Mouse (Mus musculus): ENCODE results near the gene Fam198b. TPM values are rescaled to one million over a fixed set of nuclear protein-coding genes. Genes with fewer than 3 reads are reported as not detected.
A peak's percentile ranks its signal among the peaks of the same experiment; 100 is the strongest.

Fam198b gene
- polyA plus RNA-seq, 1 experiment from 2014 or later = 6.0 TPM

DNA sequence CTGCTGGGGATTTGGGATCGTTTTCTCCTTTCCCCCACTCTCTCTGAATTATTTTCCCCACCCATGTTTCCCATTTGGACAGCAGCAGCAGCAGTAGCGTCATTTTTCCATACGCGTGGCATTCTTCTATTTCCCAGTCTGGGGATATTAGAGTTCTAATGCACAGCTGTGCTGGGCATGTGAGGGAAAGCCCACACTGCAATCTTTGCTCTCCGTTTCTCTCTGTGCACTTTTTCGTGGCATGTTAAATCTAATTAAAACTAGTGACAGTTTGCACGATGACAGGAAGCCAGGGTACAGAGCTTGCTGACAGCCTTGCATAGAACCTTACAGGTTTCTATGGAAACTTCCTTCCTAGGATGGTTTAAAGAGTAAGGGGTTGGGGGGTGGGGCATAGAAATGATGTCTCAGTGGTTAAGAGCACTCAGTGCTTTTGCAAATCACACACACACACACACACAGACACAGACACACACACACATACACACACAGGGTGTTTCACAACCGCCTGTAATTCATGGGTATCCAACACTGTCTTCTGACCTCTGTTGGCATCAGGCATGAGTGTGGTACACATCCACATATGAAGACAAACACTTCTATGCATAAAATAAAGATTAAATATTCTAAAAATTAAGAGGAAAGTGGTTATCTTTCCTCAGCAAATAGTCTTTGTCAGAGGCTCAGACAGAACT lies 3.0 kb downstream of the Fam198b start:
- no peak for DNase-seq (ENCODE audit: low spot score)
- H3K9ac ChIP-seq (ENCODE audit: low read length) = no peak overlapping the region
- peaks cover 18% of the 10 kb centered on the region for H3K4me1 ChIP-seq (ENCODE audit: control insufficient read depth, insufficient read depth, low read length)
- no peaks in the 10 kb centered on the region for H3K27me3 ChIP-seq (ENCODE audit: control insufficient read depth, insufficient read depth, low read length)
- H3K4me2 ChIP-seq (ENCODE audit: low read depth, severe bottlenecking) = 0 out of 2 replicates have a peak overlapping the region, but pooled peaks have one; percentile 54
- no peaks in the 10 kb centered on the region for H3K36me3 ChIP-seq (ENCODE audit: control insufficient read depth, insufficient read depth, low read length)
- no peaks in the 10 kb centered on the region for H3K9me3 ChIP-seq (ENCODE audit: control insufficient read depth, low read length)
- H3K4me3 ChIP-seq (ENCODE audit: low read depth, low read length) = no peak overlapping the region
- 42% methylated on average over 8 of the region's 8 CpGs for WGBS
- H3K27ac ChIP-seq (replicated peaks; ENCODE audit: low read depth, low read length) = peak overlapping the region; percentile 52; the same call in 1 of the 2 replicates
- peak; percentile 4 for ATAC-seq (ENCODE audit: insufficient number of reproducible peaks, low FRiP score, low TSS enrichment, low read depth)

- Histone ChIP-seq H3K27me3 (ENCODE audit: control insufficient read depth, insufficient read depth, low read length) (no peaks in the 10 kb centered on the region), H3K36me3 (ENCODE audit: control insufficient read depth, insufficient read depth, low read length) (no peaks in the 10 kb centered on the region), H3K9me3 (ENCODE audit: control insufficient read depth, low read length) (no peaks in the 10 kb centered on the region), H3K4me2 (ENCODE audit: low read depth, severe bottlenecking) (no peak overlapping the region), H3K4me3 (ENCODE audit: low read depth, low read length) (no peak overlapping the region), H3K27ac (replicated peaks; ENCODE audit: low read depth, low read length) (no peak overlapping the region), H3K4me1 (ENCODE audit: control insufficient read depth, insufficient read depth, low read length) (peaks cover 18% of the 10 kb centered on the region), H3K9ac (ENCODE audit: low read length) (no peak overlapping the region)
- WGBS = 91% methylated on average over 2 of the region's 2 CpGs
- no peak for DNase-seq (ENCODE audit: low spot score)
- ATAC-seq (ENCODE audit: insufficient number of reproducible peaks, low FRiP score, low TSS enrichment, low read depth) = no peak
Measured at GRCm38 (mm10) chr3:79887966-79888365, 3.6 kb downstream of the Fam198b start.

- no peak for ATAC-seq (ENCODE audit: insufficient number of reproducible peaks, low FRiP score, low TSS enrichment, low read depth)
Measured at GRCm38 (mm10) chr3:79897534-79898370, 13.4 kb downstream of the Fam198b start.

GRCm38 (mm10) chr3:79898514-79898913 lies 14.2 kb downstream of the Fam198b start:
- ATAC-seq (ENCODE audit: insufficient number of reproducible peaks, low FRiP score, low TSS enrichment, low read depth) (no peak), DNase-seq (ENCODE audit: low spot score) (no peak)
- no peaks in the 10 kb centered on the region for H3K4me1 ChIP-seq (ENCODE audit: control insufficient read depth, insufficient read depth, low read length)

More at GRCm38 (mm10) chr3:79897534-79898370, 13.4 kb downstream of the Fam198b start:
- Histone ChIP-seq H3K4me3 (ENCODE audit: low read depth, low read length) (no peak overlapping the region), H3K9ac (ENCODE audit: low read length) (no peak overlapping the region), H3K9me3 (ENCODE audit: control insufficient read depth, low read length) (no peaks in the 10 kb centered on the region), H3K4me2 (ENCODE audit: low read depth, severe bottlenecking) (no peak overlapping the region), H3K27me3 (ENCODE audit: control insufficient read depth, insufficient read depth, low read length) (no peaks in the 10 kb centered on the region), H3K4me1 (ENCODE audit: control insufficient read depth, insufficient read depth, low read length) (no peaks in the 10 kb centered on the region), H3K27ac (replicated peaks; ENCODE audit: low read depth, low read length) (no peak overlapping the region), H3K36me3 (ENCODE audit: control insufficient read depth, insufficient read depth, low read length) (no peaks in the 10 kb centered on the region)
- no peak for DNase-seq (ENCODE audit: low spot score)
- WGBS = 82% methylated on average over 13 of the region's 13 CpGs

DNA sequence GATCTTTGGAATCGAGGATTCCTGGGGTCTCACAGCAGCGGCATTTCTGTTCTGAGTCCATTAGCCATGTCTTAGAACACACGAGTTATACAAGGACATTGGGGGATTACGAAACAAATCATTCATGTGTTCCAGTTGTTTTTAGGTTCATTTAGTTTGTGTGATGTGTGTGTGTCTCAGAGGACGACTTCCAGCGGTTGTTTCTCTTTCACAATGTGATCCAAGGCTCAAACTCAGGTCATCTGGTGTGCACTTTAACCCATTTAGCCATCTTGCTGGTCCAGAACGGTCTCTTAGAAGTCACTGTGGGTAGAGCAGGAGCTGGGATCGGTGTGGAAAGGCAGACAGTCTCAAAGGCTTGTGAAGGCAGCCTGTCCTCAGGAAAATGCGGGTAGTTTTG lies 15.6 kb downstream of the Fam198b start:
- WGBS = 88% methylated on average over 9 of the region's 9 CpGs
- no peaks in the 10 kb centered on the region for H3K36me3 ChIP-seq (ENCODE audit: control insufficient read depth, insufficient read depth, low read length)
- no peak overlapping the region for H3K27ac ChIP-seq (replicated peaks; ENCODE audit: low read depth, low read length)
- H3K4me1 ChIP-seq (ENCODE audit: control insufficient read depth, insufficient read depth, low read length) = no peaks in the 10 kb centered on the region
- H3K9me3 ChIP-seq (ENCODE audit: control insufficient read depth, low read length) = no peaks in the 10 kb centered on the region
- H3K27me3 ChIP-seq (ENCODE audit: control insufficient read depth, insufficient read depth, low read length) = no peaks in the 10 kb centered on the region
- H3K9ac ChIP-seq (ENCODE audit: low read length) = no peak overlapping the region
- ATAC-seq (ENCODE audit: insufficient number of reproducible peaks, low FRiP score, low TSS enrichment, low read depth) (no peak), DNase-seq (ENCODE audit: low spot score) (no peak)
- H3K4me2 ChIP-seq (ENCODE audit: low read depth, severe bottlenecking) = no peak overlapping the region
- no peak overlapping the region for H3K4me3 ChIP-seq (ENCODE audit: low read depth, low read length)

More at GRCm38 (mm10) chr3:79898514-79898913, 14.2 kb downstream of the Fam198b start:
- H3K4me3 ChIP-seq (ENCODE audit: low read depth, low read length) = no peak overlapping the region
- no peaks in the 10 kb centered on the region for H3K36me3 ChIP-seq (ENCODE audit: control insufficient read depth, insufficient read depth, low read length)
- H3K27ac ChIP-seq (replicated peaks; ENCODE audit: low read depth, low read length) = no peak overlapping the region
- no peak overlapping the region for H3K9ac ChIP-seq (ENCODE audit: low read length)
- H3K4me2 ChIP-seq (ENCODE audit: low read depth, severe bottlenecking) = no peak overlapping the region
- H3K27me3 ChIP-seq (ENCODE audit: control insufficient read depth, insufficient read depth, low read length) = no peaks in the 10 kb centered on the region
- H3K9me3 ChIP-seq (ENCODE audit: control insufficient read depth, low read length) = no peaks in the 10 kb centered on the region

DNA sequence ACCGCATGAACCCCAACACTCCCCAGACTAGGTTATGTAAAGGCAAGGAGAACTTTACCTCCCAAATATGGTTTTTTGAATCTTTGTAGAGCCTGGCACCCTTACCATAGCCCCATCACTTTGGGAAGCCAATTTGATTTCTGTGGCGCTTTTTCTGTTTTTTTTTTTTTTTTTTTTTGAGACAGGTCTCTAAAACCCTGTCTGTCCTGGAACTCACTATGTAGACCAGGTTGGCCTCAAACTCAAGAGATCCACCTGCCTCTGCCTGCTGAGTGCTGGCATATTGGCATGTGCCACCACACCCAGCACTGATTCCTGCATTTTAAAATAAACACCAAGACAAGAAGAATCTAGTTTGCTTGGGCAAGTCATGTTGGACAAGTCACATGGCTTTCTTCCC lies 16.2 kb downstream of the Fam198b start:
- no peak overlapping the region for H3K4me3 ChIP-seq (ENCODE audit: low read depth, low read length)
- WGBS = 95% methylated on average over 2 of the region's 2 CpGs
- no peaks in the 10 kb centered on the region for H3K36me3 ChIP-seq (ENCODE audit: control insufficient read depth, insufficient read depth, low read length)
- ATAC-seq (ENCODE audit: insufficient number of reproducible peaks, low FRiP score, low TSS enrichment, low read depth) = no peak
- H3K4me2 ChIP-seq (ENCODE audit: low read depth, severe bottlenecking) = no peak overlapping the region
- H3K27ac ChIP-seq (replicated peaks; ENCODE audit: low read depth, low read length) = no peak overlapping the region
- no peak for DNase-seq (ENCODE audit: low spot score)
- H3K9ac ChIP-seq (ENCODE audit: low read length) = no peak overlapping the region
- H3K4me1 ChIP-seq (ENCODE audit: control insufficient read depth, insufficient read depth, low read length) = no peaks in the 10 kb centered on the region
- no peaks in the 10 kb centered on the region for H3K9me3 ChIP-seq (ENCODE audit: control insufficient read depth, low read length)
- no peaks in the 10 kb centered on the region for H3K27me3 ChIP-seq (ENCODE audit: control insufficient read depth, insufficient read depth, low read length)

- DNase-seq (ENCODE audit: low spot score) = no peak
- no peak overlapping the region for H3K9ac ChIP-seq (ENCODE audit: low read length)
- H3K4me1 ChIP-seq (ENCODE audit: control insufficient read depth, insufficient read depth, low read length) = no peaks in the 10 kb centered on the region
- 93% methylated on average over 6 of the region's 6 CpGs for WGBS
- no peak overlapping the region for H3K27ac ChIP-seq (replicated peaks; ENCODE audit: low read depth, low read length)
- no peak overlapping the region for H3K4me2 ChIP-seq (ENCODE audit: low read depth, severe bottlenecking)
- H3K27me3 ChIP-seq (ENCODE audit: control insufficient read depth, insufficient read depth, low read length) = no peaks in the 10 kb centered on the region
- ATAC-seq (ENCODE audit: insufficient number of reproducible peaks, low FRiP score, low TSS enrichment, low read depth) = no peak
- H3K4me3 ChIP-seq (ENCODE audit: low read depth, low read length) = no peak overlapping the region
- no peaks in the 10 kb centered on the region for H3K9me3 ChIP-seq (ENCODE audit: control insufficient read depth, low read length)
- H3K36me3 ChIP-seq (ENCODE audit: control insufficient read depth, insufficient read depth, low read length) = no peaks in the 10 kb centered on the region
Measured at GRCm38 (mm10) chr3:79901321-79901720, 17.0 kb downstream of the Fam198b start.

DNA sequence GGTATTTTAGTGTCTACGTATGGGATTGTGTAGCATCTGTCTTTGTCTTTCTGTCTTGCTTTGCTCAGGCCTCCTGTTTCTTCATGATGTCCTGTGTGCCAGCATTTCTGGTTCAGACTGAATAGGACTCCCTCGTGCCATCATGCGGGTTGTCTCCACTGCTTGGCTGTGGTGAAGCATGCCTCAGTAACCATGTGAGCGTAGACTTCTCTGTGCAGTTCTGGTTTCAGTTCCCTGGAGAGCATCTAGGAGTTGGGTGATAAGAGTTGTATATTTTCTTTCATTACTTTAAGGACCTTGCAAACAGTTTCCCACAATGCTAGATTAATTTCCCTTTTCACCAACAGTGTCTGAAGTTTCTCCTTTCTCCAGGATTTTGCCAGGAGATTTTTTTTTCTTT lies 17.4 kb downstream of the Fam198b start:
- WGBS = 91% methylated on average over 4 of the region's 4 CpGs
- no peak for ATAC-seq (ENCODE audit: insufficient number of reproducible peaks, low FRiP score, low TSS enrichment, low read depth)
- H3K4me3 ChIP-seq (ENCODE audit: low read depth, low read length) = no peak overlapping the region
- H3K9me3 ChIP-seq (ENCODE audit: control insufficient read depth, low read length) = no peaks in the 10 kb centered on the region
- no peaks in the 10 kb centered on the region for H3K36me3 ChIP-seq (ENCODE audit: control insufficient read depth, insufficient read depth, low read length)
- no peak overlapping the region for H3K27ac ChIP-seq (replicated peaks; ENCODE audit: low read depth, low read length)
- no peaks in the 10 kb centered on the region for H3K27me3 ChIP-seq (ENCODE audit: control insufficient read depth, insufficient read depth, low read length)
- DNase-seq (ENCODE audit: low spot score) = no peak
- H3K9ac ChIP-seq (ENCODE audit: low read length) = no peak overlapping the region
- H3K4me2 ChIP-seq (ENCODE audit: low read depth, severe bottlenecking) = no peak overlapping the region
- no peaks in the 10 kb centered on the region for H3K4me1 ChIP-seq (ENCODE audit: control insufficient read depth, insufficient read depth, low read length)

Data from limb, embryonic 11.5 days (tissue).